Mouse (Mus musculus) gastrocnemius, postnatal 36 days (tissue): ENCODE measurements around the gene Taf13. TPM values are rescaled to one million over a fixed set of nuclear protein-coding genes. Genes with fewer than 3 reads are reported as not detected.
"Not testable (repeated sequence)": the region's sequence is repeated elsewhere in the genome, so short reads cannot be mapped to it uniquely, and the experiment has no call there.

Experiments
- DNase-seq, 2 experiments: peaks; one replicate each; pipeline ENCODE4 v3.0.0; 2022
- intact Hi-C: fragments of 180-260 bp; cut with DNase I; formaldehyde crosslinking; loops from one replicate; pipeline ENCODE4 v1.15.1; 2025
- microRNA-seq, 2 experiments: library from miRNA; unstranded; fragments of <30 nt; microRNA quantifications; one replicate each; pipeline ENCODE4 v1.2.0; 2021
- total RNA-seq, 2 experiments: library from RNA; stranded (reverse); gene quantifications; 2 replicates each; pipeline ENCODE4 v1.2.3; 2021

The Taf13 gene
- total RNA-seq, 2 experiments from 2014 or later = 18.0 to 21.4 TPM

GRCm38 (mm10) chr3:108569636-108570035, 1.9 kb upstream of the Taf13 start:
- DNase-seq = not testable (repeated sequence)
- intact Hi-C loops = loop anchor here (5.0 kb wide), 1 partner anchor 102 kb away; no protein-coding TSS in a partner anchor

- intact Hi-C loops = no loop called here
- no peak for DNase-seq
Measured at GRCm38 (mm10) chr3:108570813-108571212, 685 bp upstream of the Taf13 start.

- no peak for DNase-seq
- intact Hi-C loops = no loop called here
Measured at GRCm38 (mm10) chr3:108572309-108573010, 962 bp downstream of the Taf13 start.

- intact Hi-C loops = no loop called here
- no peak for DNase-seq
Measured at GRCm38 (mm10) chr3:108574018-108574417, 2.5 kb downstream of the Taf13 start.

GRCm38 (mm10) chr3:108584580-108584979, 13.1 kb downstream of the Taf13 start:
- no peak for DNase-seq
- intact Hi-C loops = no loop called here

- intact Hi-C loops = no loop called here
- no peak for DNase-seq
Measured at GRCm38 (mm10) chr3:108588446-108588845, 16.9 kb downstream of the Taf13 start.

GRCm38 (mm10) chr3:108590786-108591529, 19.5 kb downstream of the Taf13 start, which contains the start of gene Wdr47:
Gene Wdr47, plus strand, starts transcription at chr3:108591279.
- peak; percentile 90 to 93 for DNase-seq
- intact Hi-C loops = loop anchor here (5.0 kb wide), 1 partner anchor 61 kb away; the partner anchor contains the start of gene Clcc1

GRCm38 (mm10) chr3:108591530-108592522, 20.3 kb downstream of the Taf13 start:
- intact Hi-C loops = loop anchor here (5.0 kb wide), 1 partner anchor 60 kb away; the partner anchor contains the start of gene Clcc1
- no peak for DNase-seq

GRCm38 (mm10) chr3:108608906-108609305, 37.4 kb downstream of the Taf13 start:
- no peak for DNase-seq
- intact Hi-C loops = no loop called here

Small RNAs within 50 kb of the gene (microRNA-seq; reads per million reads assigned to microRNA genes)
- gene Gm22860 = 0 reads per million in 2 experiments

Other genes with a start within 250 kb of the Taf13 start
- not detected for gene Mybphl, start 206.8 kb upstream of the Taf13 start, total RNA-seq
- gene Psrc1, start 187.9 kb upstream of the Taf13 start, total RNA-seq = under 1 TPM; 0.26 to 0.32 TPM
- gene Celsr2, start 156.1 kb upstream of the Taf13 start, total RNA-seq = 1 to 10 TPM; 6.4 to 8.2 TPM
- 100 to 1,000 TPM; 114 to 119 TPM for gene Sars, start 126.5 kb upstream of the Taf13 start, total RNA-seq
- gene 1700013F07Rik, start 37.5 kb upstream of the Taf13 start, total RNA-seq = not detected
- gene 5330417C22Rik, start 35.2 kb upstream of the Taf13 start, total RNA-seq = under 1 TPM; 0.05 to 0.25 TPM
- gene Tmem167b, start 9.2 kb upstream of the Taf13 start, total RNA-seq = 10 to 100 TPM; 12.3 to 14.0 TPM
- 1 to 10 TPM; 4.3 TPM for gene Wdr47, start 19.6 kb downstream of the Taf13 start, total RNA-seq
- 10 to 100 TPM; 31.8 to 38.9 TPM for gene Clcc1, start 82.2 kb downstream of the Taf13 start, total RNA-seq
- 1 to 10 TPM; 1.7 to 1.9 TPM for gene Gpsm2, start 150.6 kb downstream of the Taf13 start, total RNA-seq
- under 1 TPM; 0.10 to 0.25 TPM for gene Aknad1, start 168.0 kb downstream of the Taf13 start, total RNA-seq